Mouse (Mus musculus) lung, postnatal 14 days (tissue): ENCODE measurements around the gene Hoxa3.
A peak's percentile ranks its signal among the peaks of the same experiment; 100 is the strongest.

ENCODE experiments used
- DNase-seq: peaks from one replicate; pipeline ENCODE4 v3.0.0; 2021

Gene Hoxa3

GRCm38 (mm10) chr6:52231885-52232567 lies 18.9 kb upstream of the Hoxa3 start:
- DNase-seq = no peak

- DNase-seq = no peak
Measured at GRCm38 (mm10) chr6:52230516-52231165, 17.5 kb upstream of the Hoxa3 start, which contains the start of gene Hoxa9. Hoxa9 (minus strand) TSS chr6:52231089.

- DNase-seq = no peak
Measured at GRCm38 (mm10) chr6:52229558-52230416, 16.7 kb upstream of the Hoxa3 start.

- no peak for DNase-seq
Measured at GRCm38 (mm10) chr6:52228475-52229465, 15.6 kb upstream of the Hoxa3 start.

GRCm38 (mm10) chr6:52227470-52228222 lies 14.5 kb upstream of the Hoxa3 start:
- DNase-seq = no peak

- no peak for DNase-seq
Measured at GRCm38 (mm10) chr6:52226569-52227257, 13.6 kb upstream of the Hoxa3 start.

GRCm38 (mm10) chr6:52225612-52226568 lies 12.8 kb upstream of the Hoxa3 start:
- DNase-seq = no peak

- no peak for DNase-seq
Measured at GRCm38 (mm10) chr6:52224895-52225611, 11.9 kb upstream of the Hoxa3 start.

- no peak for DNase-seq
Measured at GRCm38 (mm10) chr6:52223939-52224760, 11.0 kb upstream of the Hoxa3 start.

- no peak for DNase-seq
Measured at GRCm38 (mm10) chr6:52222729-52223128, 9.6 kb upstream of the Hoxa3 start.

GRCm38 (mm10) chr6:52221993-52222685 lies 9.0 kb upstream of the Hoxa3 start:
- DNase-seq = no peak

GRCm38 (mm10) chr6:52221337-52221992 lies 8.3 kb upstream of the Hoxa3 start, which contains the start of gene Hoxa7:
Hoxa7 (minus strand) TSS chr6:52221854.
- DNase-seq = peak; percentile 87

GRCm38 (mm10) chr6:52220865-52221310 lies 7.8 kb upstream of the Hoxa3 start:
- no peak for DNase-seq

- no peak for DNase-seq
Measured at GRCm38 (mm10) chr6:52220003-52220864, 7.1 kb upstream of the Hoxa3 start.

GRCm38 (mm10) chr6:52219234-52219942 lies 6.3 kb upstream of the Hoxa3 start:
- no peak for DNase-seq
